Mouse (Mus musculus): ENCODE results near the gene Maml3.

Maml3 gene

DNA sequence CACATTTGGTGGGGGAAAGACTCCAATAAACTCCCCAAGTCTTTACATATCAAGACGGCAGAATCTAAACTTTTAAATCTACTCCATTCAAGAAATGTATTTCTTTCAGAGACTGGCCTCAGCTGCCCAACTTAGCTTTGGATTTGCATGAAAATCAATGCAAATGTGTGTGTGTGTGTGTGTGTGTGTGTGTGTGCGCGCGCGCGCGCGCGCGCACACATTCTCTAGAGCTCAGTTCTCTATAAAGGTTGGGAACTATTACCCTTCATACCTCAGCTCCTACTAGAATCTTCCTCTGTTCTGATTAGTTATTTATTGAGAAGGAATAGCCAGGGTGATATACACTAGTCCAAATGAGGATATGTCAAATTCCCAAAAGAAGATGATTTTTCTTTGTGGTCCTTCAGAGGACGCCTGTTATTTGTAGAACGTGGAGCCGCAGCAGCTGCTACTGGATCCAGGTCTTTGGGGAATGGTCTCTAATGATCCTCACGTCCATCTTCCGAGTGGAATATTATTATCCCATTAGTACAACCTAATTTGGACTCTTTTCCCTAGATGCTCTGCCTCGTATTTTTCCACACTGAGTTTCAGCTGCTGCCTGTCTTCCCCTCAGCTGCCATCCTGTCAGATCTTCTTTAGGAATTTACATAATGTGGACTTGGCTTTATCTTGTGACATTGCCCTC, 372.8 kb downstream of the Maml3 start:
- no peak for DNase-seq

DNA sequence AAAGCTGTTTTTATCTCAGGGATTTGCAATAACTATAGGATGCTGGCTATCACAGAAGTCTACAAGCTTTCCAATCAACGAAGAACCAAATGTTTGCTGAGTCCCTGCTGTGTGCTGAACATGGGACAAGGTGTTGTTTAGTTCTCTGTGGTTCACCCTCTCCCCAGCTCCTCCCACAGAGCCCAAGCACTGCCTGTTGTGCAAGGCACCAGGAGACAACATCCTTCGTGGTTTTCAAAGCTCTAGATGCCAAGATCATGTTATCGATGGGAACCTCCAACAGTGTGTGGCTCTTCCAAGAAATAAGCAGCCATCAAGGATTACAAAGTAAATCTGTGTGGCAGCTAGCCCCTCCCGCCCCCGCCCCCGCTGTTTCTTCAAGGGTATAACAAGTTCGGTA, 374.2 kb downstream of the Maml3 start:
- DNase-seq, result no peak

DNA sequence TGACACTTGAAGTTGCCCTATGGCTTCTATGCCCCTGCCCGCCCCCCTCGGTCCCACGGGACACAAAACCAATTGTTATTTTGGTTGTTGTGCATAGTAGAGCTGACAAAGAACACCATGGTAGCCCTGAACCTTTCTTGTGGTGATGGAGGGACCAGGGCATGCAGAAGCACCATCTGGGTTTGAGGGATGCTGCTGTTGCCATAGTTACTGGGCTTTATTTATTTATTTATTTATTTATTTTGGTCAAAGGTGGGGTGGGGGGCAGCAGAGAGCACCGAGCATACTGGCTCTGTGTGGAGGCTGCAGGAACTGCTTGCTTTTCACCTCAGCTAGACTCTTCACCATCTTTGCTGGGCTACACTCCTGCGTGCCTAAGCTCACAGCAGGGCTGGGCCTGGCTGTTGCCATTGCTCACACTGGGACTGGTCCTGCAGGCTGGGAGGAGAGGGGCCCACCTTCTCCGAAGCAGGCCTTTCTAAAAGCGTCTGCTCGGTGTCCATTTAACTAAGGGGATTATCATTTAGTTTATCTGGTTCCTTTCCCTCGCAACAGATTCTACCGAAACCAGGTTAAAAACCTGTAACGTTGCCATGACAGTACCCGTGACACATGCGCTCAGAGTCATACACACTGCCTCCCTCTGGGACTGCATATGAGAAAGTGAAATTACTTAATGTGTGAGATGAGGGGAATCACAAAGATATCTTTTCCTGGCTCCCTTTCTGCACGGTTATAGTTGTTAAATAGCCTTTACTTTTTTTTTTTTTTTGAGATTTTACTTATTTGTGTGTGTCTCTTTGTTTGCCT, 375.6 kb downstream of the Maml3 start:
- DNase-seq, result no peak

DNA sequence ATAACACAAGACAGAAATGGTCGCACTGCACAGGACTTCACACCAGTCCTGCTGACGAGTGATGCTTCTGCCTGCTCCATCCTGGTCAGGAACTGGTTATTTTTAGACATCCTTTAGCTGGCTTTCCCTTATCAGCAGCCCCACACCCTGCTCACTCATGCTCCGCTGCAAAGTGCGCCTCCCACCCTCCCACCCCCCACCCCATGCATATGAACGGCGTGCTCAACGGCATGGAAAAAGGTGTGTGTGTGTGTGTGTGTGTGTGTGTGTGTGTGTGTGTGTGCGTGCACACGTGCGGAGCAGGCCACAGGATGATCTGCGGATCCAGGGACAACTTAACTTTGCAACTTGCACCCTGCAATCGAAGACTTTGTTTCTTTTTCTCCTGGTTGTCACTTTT, 376.4 kb downstream of the Maml3 start:
- no peak for DNase-seq

DNA sequence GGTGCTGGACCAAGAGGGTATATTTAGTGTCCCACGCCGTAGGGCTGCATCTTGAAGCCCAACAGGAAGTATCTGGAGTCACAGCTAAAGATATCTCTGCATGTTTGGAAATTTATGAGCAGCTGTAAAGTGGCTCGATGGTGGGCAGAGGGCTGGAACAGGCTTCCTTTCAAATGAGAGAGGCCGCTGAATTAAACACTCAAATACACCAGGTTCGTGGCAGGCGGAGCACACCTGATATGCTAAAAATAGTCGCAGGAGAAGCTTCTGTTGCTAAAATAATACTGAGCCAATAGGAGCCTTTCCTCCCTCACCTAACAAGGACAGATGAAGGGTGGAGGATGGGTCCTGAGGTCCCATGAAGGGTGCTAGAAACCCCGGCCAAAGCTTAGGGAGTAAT, 376.9 kb downstream of the Maml3 start:
- peak in 1 of 2 experiments; percentile 33 for DNase-seq

DNA sequence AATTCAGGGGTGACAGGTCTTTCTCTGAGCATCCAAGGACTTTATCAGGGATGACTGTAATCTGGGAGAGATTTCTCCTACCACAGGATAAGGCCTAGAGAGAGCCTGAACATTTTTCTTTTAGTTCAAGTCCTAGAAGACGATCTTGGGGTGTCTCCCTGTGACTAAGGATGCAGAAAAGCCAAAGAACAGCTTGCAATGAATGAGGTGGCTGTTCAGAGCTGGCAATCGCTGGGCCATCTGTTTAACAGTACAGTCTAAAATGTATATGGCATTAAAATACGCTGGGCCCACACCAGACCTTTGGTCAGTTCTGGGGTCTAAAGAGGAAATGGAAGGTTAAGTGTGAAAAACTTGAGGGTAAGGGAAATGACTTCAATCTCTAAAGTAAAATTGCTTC, 377.4 kb downstream of the Maml3 start:
- DNase-seq, result no peak

DNA sequence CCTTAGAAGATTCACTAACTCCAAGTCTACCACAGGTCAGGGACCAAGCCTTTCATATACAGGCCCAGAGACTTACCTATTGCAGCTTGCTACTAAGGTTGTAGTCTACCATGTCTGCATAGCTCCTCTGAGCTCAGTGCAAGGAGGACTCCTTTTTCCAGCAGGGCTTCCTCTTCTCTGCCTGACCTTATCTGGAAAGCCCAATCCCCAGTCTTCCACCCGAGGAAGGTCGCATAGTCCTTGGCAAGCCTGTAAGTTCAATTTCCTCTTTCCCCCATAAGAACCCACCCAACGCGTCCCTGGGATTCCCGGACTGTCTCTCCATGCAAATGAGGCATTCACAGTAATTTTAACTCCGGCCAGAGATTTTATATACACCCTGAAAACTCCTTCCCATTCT, 378.6 kb downstream of the Maml3 start:
- no peak for DNase-seq

DNA sequence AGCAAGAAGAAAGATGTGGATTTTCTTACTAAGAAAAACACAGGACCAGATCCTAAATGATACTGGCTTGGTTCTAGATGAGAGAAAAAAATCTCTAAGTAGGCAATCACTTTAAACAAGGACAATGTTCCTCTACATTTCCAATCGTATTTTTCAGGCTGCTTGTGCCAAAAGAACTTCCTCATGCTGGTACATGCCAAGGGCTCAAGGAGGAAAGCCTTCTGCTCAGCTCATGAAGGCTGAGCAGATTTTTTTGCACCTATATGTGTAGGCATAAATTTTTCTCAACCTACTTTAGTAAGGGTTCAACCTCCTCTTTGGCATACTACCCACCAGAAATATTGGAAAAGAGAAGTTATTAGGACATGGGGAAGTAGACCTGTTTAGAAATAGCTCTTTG, 384.9 kb downstream of the Maml3 start:
- no peak for DNase-seq

DNA sequence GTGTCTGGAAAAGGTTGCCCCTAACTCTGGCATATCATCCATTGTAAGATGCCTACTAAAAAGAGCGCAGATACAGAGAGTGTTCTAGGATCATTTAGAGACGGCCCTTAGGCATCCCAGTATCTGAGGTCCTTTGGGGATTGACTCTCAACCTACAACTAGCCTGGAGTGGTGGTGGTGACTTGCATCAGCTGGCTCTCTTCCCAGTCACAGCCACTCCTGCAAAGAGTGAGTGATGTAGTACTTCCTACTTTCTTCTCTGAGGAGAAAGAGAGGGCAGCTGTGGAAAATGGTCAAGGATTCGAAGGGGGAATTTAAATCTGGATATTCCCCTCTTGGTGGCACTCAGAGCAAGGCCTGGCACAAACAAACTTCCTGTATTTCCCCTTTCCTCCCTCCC, 385.5 kb downstream of the Maml3 start:
- DNase-seq, result no peak

DNA sequence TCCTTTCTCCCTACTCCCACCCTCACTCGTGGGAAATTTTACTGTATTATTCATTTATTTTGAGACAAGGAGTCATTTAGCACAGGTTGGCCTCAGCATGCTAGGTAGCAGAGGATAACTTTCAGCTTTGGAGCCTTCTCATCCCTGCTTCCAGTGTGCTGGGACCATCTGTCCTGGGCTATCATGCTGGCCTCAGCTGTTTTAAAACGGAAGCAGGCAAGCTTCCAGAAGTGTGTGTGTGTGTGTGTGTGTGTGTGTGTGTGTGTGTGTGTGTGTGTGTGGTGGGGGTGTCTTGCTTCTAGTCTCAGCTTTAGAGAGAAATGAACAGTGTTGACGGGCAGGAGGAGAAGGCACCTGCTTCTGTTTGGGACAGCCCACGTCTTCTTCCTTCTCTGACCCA, 387.0 kb downstream of the Maml3 start:
- no peak for DNase-seq

DNA sequence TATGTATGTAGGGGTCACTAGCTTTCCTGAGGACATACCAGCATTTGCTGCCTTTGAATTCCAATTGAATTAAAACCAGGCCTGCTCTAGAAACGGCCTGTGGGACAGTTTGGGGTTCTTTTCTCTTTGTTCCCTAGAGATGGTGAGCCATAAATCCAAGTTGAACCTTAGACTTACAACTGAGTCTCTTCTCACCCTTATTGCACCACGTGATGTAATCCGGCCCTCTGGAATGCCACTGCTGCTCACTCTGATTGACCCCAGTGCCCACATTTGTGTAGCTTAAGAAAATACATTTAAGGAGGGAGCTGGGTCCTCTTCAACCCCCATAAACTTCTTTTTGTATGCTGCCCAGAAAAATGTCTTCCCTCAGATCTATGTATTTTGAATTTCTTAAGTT, 387.4 kb downstream of the Maml3 start:
- DNase-seq, result no peak

DNA sequence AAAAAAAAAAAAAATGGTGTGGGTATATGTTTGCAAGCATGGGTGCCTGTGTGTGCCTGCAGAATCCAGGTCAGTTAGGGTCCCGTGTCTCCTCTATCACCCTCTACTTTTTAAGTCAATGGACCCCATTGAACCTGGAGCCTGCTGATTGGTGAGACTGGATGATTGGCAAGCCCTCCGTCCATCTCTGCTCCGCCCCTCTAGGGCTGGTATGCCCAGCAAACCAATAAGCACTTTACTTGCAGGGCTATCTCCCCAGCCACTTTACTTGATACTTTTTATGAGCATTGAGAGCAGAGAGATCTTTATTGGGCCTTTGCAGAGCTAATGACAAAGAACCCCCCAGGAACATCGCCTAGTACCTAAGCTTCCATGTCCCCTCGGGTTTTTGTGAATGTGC, 390.4 kb downstream of the Maml3 start:
- DNase-seq, result no peak

DNA sequence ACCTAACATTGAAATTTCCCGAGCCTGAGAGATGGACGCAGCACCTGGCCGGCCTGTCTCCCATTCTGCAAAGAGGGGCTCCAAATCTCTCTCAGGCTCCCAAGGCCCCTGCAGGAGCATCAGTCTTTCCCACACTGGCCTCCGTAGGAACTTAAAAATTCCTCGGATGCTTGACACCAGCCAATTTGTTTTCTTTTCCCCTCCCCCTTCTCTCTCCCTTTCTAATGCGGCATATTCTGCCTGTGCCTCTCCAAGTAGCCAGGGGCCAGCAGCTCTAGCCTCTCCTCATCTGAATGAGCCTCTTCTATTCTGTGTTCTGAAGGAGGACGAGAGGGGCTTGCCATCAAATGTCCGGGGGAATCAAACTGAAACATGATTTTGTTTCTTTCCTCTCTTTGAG, 391.6 kb downstream of the Maml3 start:
- no peak for DNase-seq

DNA sequence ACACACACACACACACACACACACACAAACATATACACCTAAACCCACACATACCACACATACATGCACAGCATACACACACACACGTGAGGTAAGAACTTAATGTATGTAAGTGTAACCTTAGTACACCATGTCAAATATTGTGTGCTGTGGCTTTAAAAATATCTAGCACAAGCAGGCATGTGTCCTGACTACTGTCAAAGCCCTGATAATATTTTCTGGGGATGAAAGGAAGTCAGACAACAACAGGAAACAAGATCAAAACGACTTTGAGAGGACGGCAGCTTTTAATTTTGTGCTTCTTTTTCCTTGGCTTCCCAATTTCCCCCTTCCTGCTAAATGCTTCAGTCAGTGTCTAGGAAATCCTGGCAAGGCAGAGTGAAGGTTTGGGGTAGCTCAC, 392.5 kb downstream of the Maml3 start:
- no peak for DNase-seq

DNA sequence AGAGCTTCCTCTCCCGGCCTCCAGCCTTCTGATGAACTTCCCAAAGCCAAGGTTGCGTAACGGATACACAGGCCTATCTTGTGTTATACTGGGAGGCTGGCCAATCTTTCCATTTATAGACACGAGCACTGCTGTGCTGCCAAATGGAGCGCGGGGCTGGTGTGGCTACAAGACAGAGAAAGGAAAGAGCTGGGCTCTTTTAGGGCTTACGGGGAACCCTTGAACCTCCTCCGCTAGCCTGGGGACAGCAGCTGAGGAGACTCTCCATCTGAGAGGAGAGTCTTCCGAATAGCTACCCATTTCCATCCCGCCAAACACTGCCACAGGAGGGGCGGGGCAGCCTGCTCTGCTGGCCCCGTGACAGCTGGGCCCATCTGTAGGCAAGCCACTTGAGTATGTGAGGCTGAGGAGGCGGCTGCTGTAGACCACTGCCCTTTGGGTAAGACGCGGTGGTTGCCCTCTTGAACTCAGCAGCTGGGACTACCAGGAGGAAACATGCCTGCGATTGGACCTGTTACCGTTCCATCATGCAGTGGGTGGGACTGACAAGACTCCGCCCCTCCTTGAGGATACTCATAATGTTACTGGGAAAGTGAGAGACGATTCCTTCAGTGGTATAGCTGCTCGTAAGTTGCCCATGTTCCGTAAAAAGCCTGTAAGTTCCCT, 396.0 kb downstream of the Maml3 start:
- peak; percentile 87 to 93 for DNase-seq

DNA sequence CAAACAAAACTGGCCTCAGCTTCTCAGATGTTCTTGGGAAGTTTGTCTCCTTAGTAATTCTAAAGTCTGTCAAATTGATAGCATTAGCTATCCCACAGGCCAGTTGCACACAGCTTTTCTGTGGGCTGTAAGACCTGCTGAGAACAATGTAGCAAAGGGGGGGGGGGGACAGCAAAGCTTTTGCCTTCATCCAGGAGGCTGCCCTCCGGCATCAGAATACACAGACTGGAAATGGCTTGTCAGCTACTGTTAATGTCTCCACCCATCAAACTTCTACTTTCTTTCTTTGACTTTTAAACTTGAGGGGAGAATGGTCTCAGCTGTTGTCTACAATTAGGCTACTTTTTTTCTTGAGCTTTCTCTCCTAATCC, 396.5 kb downstream of the Maml3 start:
- DNase-seq, result no peak

DNA sequence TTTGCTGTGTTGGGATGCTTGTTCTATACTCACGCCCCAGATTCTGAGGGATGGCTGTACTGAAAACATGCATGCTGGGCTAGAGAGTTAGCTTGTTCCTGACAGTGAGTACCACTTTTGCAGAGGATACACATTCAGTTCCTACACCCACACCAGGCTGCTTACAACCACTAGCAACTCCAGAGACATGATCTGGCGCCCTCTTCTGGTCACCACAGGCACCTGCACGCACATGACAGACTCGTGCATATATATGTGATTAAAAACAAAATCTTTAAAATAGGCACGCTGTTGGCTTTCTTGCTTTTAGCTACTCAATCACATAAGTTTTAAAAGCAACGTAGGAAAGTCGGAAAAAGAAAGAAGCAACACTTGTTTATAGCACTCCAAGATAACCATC, 399.7 kb downstream of the Maml3 start:
- no peak for DNase-seq

DNA sequence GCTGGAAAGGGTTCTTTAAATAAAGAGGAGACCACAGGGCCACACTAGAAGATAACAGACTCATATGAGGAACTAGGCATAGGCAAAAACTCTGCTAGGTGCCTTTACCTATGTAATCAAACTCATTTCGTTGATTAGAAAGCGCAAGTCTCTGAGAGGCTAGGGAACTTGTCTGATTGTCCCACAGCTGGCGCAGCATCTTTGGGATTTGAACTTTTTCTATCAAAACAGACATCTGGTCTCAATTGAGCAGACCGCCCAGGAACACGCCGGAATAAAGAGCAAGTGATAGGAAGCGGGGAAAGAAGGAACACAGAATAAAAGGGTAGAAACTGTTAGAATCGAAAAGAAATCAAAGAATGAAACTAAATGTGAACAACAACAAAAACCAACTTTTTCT, 401.4 kb downstream of the Maml3 start:
- DNase-seq, result no peak

DNA sequence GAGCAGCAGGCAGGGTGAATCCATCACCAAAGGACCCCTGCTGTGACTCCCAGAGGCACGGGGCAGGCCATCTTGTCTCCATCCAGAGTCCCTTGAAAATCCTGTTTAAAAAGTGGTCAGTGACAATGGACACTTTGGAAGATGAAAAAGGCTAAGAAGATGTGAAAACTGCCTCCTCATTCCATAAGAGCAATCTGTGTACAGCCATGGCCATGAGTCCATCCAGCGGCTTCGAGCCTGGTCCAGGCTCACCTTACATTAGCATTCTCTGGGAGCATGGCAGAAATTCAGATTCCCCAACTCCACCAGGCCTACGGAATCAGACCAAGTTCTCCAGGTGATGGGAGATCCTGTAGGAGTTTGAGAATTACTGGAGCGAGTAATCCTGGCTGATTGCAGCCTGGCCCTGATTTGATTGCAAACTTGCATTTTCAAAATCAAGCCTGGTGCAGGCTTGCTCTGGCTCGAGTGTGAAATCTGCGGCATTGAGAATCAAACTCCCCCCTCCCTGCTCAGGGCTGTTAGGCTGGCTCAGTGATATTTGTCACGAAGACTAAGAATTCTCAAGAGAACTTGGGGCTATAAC, 402.1 kb downstream of the Maml3 start:
- DNase-seq, result peak; percentile 36 to 43

DNA sequence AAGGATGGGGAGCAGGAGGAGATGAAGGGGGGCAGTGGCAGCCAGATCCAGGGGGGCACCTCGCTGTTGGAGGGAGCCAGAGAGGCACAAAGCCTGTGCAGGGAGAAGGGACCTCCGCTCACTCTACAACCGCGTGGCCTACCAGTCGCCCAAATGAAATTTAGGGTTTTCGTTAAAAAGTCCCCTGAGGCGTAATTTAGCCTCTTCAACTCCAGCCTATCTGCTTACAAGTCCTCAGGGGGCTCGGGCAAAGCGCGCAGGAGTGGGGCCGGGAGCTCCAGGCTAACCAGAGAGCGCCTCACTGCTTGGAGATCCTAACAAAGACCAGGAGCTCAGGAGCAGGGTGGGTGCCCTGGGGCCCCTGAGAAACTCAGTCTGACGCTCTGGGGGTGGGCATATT, 402.9 kb downstream of the Maml3 start:
- peak; percentile 30 to 58 for DNase-seq

DNA sequence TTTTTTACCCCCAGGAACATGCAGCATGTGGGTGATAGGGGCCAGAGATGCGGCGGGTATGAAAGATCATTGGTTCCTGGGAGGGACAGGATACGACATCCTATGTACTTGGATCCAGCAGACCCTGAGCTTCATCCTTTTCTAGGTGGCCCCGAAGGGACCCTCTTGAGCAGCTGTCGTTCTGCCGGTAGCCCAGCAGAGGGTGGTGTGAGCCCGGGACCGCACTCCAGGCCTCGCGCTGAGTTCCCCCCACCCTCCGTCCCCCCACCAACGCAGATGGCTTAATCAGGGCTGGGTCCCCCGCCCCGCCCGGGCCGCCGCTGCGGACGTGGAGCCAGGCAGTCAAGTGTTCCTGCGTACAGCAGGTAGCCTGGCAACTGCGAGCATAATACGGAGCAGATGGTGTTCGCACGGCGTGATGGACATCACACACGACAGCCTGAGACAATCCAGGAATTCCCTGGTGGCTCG, 403.6 kb downstream of the Maml3 start:
- peak; percentile 95 to 97 for DNase-seq

DNA sequence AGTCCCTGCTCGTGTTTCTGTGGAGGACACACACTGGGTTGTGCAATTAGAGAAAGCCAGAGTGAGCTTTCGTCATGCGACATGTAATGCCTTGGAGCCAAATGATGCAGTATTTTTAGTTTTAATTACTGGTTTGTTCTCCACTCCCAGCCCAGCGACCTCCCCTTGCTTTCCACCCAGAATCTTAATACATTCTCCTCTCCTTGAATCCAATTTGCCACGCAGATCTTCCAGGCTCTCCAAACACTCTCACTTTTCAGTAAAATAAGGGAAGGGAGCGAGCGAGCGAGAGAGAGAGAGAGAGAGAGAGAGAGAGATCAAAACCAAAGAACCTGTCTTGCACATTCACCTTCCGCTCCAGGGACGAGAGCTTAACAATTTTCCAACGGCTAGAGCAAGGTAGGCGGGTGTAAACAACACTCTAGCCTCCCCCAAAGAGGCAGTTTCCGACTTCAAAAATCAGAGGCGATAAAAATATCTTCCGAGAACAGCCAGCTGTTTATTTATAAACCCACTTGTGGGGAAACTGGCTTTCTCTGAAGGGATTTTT, 404.1 kb downstream of the Maml3 start:
- no peak for DNase-seq

DNA sequence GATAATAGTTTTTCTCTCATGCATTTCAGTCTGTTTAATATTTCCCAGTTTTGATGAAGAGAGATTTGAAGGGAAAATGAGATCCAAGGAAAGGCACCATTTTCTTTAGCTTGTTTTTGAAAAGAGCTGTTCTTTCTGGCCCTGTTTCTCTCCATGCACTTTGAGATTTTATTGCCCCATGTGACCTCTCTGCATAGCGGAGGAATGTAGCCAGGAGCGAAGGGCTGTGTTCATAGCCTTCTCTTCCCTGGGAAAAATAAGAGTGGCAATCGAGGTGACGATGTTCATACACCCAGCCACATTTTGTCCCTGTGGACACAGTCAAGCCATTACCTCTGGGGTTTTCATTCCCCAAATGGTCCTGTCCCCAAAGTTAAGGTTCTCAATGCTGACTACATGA, 404.8 kb downstream of the Maml3 start:
- no peak for DNase-seq

Data from cerebellum, adult 18-20 months (tissue).